Mouse (Mus musculus) forebrain, embryonic 11.5 days (tissue): ENCODE data around the gene Terb1. TPM values are rescaled to one million over a fixed set of nuclear protein-coding genes. Genes with fewer than 3 reads are reported as not detected.

Experiments used
- ATAC-seq: fragments of 200-750 bp; cut with Nextera tagmentation; replicated peaks from 2 replicates; pipeline ENCODE4 v1.8.0; 2017; ENCODE audit warnings: moderate TSS enrichment; ENCODE audit not compliant: low FRiP score
- DNase-seq: peaks from one replicate; pipeline ENCODE4 v3.0.0-alpha.2; 2017; ENCODE audit warnings: low spot score
- H3K27ac ChIP-seq: fragments of 300-500 bp; sonication (generic); 2 replicates; pipeline ENCODE4 v1.5.1; 2014; ENCODE audit warnings: low read depth, low read length
- H3K27me3 ChIP-seq: fragments of 300-500 bp; sonication (generic); 2 replicates; pipeline ENCODE4 v1.6.1; 2014; ENCODE audit warnings: mild to moderate bottlenecking, low read length, mixed read lengths; ENCODE audit not compliant: control insufficient read depth, insufficient read depth
- H3K36me3 ChIP-seq: fragments of 300-500 bp; sonication (generic); 2 replicates; pipeline ENCODE4 v1.6.1; 2014; ENCODE audit warnings: mild to moderate bottlenecking, low read length, moderate library complexity, mixed read lengths; ENCODE audit not compliant: control insufficient read depth, insufficient read depth
- H3K4me1 ChIP-seq: fragments of 300-500 bp; sonication (generic); replicated peaks from 2 replicates; pipeline ENCODE4 v1.6.1; 2014; ENCODE audit warnings: low read length, mixed read lengths; ENCODE audit not compliant: control insufficient read depth, insufficient read depth
- H3K4me2 ChIP-seq: fragments of 300-500 bp; sonication (generic); 2 replicates; pipeline ENCODE4 v1.6.1; 2014; ENCODE audit warnings: low read depth, mild to moderate bottlenecking, low read length, moderate library complexity, mixed read lengths; ENCODE audit not compliant: severe bottlenecking
- H3K4me3 ChIP-seq: fragments of 300-500 bp; sonication (generic); 2 replicates; pipeline ENCODE4 v1.5.1; 2014; ENCODE audit warnings: low read depth, low read length
- H3K9ac ChIP-seq: fragments of 300-500 bp; sonication (generic); 2 replicates; pipeline ENCODE4 v1.6.1; 2014; ENCODE audit warnings: low read length
- H3K9me3 ChIP-seq: fragments of 300-500 bp; sonication (generic); 2 replicates; pipeline ENCODE4 v1.6.1; 2016; ENCODE audit warnings: low read length, mixed read lengths; ENCODE audit not compliant: control insufficient read depth
- WGBS: fragments of 180-500 bp; shearing (Covaris S2); extraction: QIAGEN DNeasy Blood & Tissue Kit; methylation state at CpG from one replicate; pipeline ENCODE4 v1.1.7; 2014; 5-methylcytosine and 5-hydroxymethylcytosine counted together
- polyA plus RNA-seq: library from polyadenylated mRNA; unstranded; fragments of >200 nt; fragmentation: Nextera tagmentation; extraction: Ambion mirVana; gene quantifications from 2 replicates; pipeline ENCODE4 v1.2.1, GENCODE M21; 2014

The Terb1 gene
- polyA plus RNA-seq, 1 experiment from 2014 or later = 0.15 TPM

DNA sequence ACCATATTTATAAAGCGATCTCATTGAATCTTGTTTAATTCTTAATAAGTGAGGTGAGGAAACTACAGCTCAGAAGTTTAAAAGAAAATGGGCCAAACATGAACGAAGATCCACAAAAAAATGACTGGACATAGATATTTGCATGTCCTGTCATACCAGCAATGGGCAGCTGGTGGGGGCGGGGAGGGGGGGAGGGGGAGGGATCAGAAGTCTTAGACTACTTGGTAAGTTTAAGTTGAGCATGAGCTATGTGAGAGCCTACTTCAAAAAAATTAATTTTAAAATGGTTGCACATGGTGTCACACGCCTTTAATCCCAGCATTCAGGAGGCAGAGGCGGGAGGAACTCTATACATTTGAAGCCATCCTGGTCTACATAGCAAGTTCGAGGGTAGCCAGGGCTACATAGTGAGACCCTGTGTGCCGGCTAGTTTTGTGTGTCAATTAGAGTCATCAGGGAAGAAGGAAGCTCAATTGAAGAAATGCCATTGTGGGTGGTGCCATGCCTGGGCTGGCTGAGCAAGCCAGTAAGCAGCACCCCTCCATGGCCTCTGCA, 66.5 kb downstream of the Terb1 start:
- peak; percentile 59 for ATAC-seq
- DNase-seq = no peak
- no peaks in the 10 kb centered on the region for H3K9me3 ChIP-seq
- WGBS = 66% methylated on average over 7 of the region's 7 CpGs
- H3K36me3 ChIP-seq = peaks cover 8% of the 10 kb centered on the region; the same call in 1 of the 2 replicates
- H3K27me3 ChIP-seq = no peaks in the 10 kb centered on the region
- H3K4me3 ChIP-seq = peak overlapping the region; percentile 96
- 0 out of 2 replicates have a peak overlapping the region, but pooled peaks have one; percentile 84 for H3K27ac ChIP-seq
- peaks cover 9% of the 10 kb centered on the region; the same call in 1 of the 2 replicates for H3K4me1 ChIP-seq
- H3K9ac ChIP-seq = peak overlapping the region; percentile 96
- peak overlapping the region; percentile 56; the same call in 1 of the 2 replicates for H3K4me2 ChIP-seq

- Histone ChIP-seq H3K36me3 (peaks cover 12% of the 10 kb centered on the region), H3K4me3 (peak within 1 kb of the TSS; percentile 96), H3K4me1 (peaks cover 9% of the 10 kb centered on the region; the same call in 1 of the 2 replicates), H3K4me2 (peak within 1 kb of the TSS; percentile 56), H3K27me3 (no peaks in the 10 kb centered on the region), H3K9me3 (no peaks in the 10 kb centered on the region), H3K27ac (peak within 1 kb of the TSS; percentile 84), H3K9ac (peak within 1 kb of the TSS; percentile 96)
- under 1% methylated on average over 74 of the region's 75 CpGs for WGBS
- peak; percentile 97 for DNase-seq
- peak; percentile 90 for ATAC-seq
Observed at GRCm38 (mm10) chr8:104442299-104443124, 67.2 kb downstream of the Terb1 start, which contains the start of gene Dync1li2. Gene Dync1li2 (minus strand): TSS chr8:104443047.

DNA sequence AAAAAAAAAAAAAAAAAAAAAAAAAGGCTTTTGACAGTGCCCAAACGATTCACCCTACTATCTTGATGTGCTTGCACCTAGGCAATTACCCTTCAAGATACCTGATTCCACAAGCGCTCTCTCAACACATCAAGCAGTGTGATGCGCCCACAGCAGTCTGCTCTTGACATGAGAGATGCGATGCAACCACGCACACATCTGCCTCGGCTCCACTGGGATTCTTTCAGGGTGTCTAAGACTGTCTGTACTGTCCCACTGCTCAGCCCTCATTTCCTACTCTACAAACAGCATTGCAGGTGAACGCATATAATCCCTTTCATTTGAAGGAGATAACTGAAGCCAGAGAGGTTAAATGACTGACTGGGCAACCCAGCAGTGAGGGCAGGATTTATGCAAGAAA, 68.1 kb downstream of the Terb1 start:
- ATAC-seq = no peak
- no peak for DNase-seq
- H3K9me3 ChIP-seq = no peaks in the 10 kb centered on the region
- 66% methylated on average over 7 of the region's 7 CpGs for WGBS
- peaks cover 9% of the 10 kb centered on the region; the same call in 1 of the 2 replicates for H3K4me1 ChIP-seq
- H3K4me3 ChIP-seq = peak overlapping the region; percentile 96
- peak overlapping the region; percentile 56 for H3K4me2 ChIP-seq
- H3K27me3 ChIP-seq = no peaks in the 10 kb centered on the region
- peaks cover 12% of the 10 kb centered on the region for H3K36me3 ChIP-seq
- peak overlapping the region; percentile 96 for H3K9ac ChIP-seq
- no peak overlapping the region for H3K27ac ChIP-seq

- ATAC-seq = no peak
- Histone ChIP-seq H3K27me3 (no peaks in the 10 kb centered on the region), H3K4me2 (no peak overlapping the region), H3K27ac (no peak overlapping the region), H3K4me3 (no peak overlapping the region), H3K4me1 (peaks cover 9% of the 10 kb centered on the region; the same call in 1 of the 2 replicates), H3K36me3 (peaks cover 12% of the 10 kb centered on the region), H3K9ac (no peak overlapping the region), H3K9me3 (no peaks in the 10 kb centered on the region)
- no peak for DNase-seq
- 96% methylated on average over 8 of the region's 8 CpGs for WGBS
Observed at GRCm38 (mm10) chr8:104439461-104439860, 70.2 kb downstream of the Terb1 start.

- WGBS = 95% methylated on average over 13 of the region's 13 CpGs
- ATAC-seq = no peak
- Histone ChIP-seq H3K27ac (no peak overlapping the region), H3K9me3 (no peaks in the 10 kb centered on the region), H3K4me1 (peaks cover 9% of the 10 kb centered on the region; the same call in 1 of the 2 replicates), H3K4me2 (no peak overlapping the region), H3K36me3 (peaks cover 15% of the 10 kb centered on the region), H3K4me3 (no peak overlapping the region), H3K27me3 (no peaks in the 10 kb centered on the region), H3K9ac (no peak overlapping the region)
- no peak for DNase-seq
Observed at GRCm38 (mm10) chr8:104437494-104438135, 72.1 kb downstream of the Terb1 start.

- no peak overlapping the region for H3K9ac ChIP-seq
- ATAC-seq = no peak
- WGBS = 97% methylated on average over 4 of the region's 4 CpGs
- H3K9me3 ChIP-seq = no peaks in the 10 kb centered on the region
- H3K27ac ChIP-seq = no peak overlapping the region
- no peak overlapping the region for H3K4me2 ChIP-seq
- DNase-seq = no peak
- H3K27me3 ChIP-seq = no peaks in the 10 kb centered on the region
- H3K36me3 ChIP-seq = peaks cover 24% of the 10 kb centered on the region
- peaks cover 7% of the 10 kb centered on the region; the same call in 1 of the 2 replicates for H3K4me1 ChIP-seq
- H3K4me3 ChIP-seq = no peak overlapping the region
Observed at GRCm38 (mm10) chr8:104436591-104436990, 73.1 kb downstream of the Terb1 start.

- Histone ChIP-seq H3K4me3 (no peak overlapping the region), H3K36me3 (peaks cover 28% of the 10 kb centered on the region), H3K27me3 (no peaks in the 10 kb centered on the region), H3K9ac (no peak overlapping the region), H3K4me1 (peaks cover 3% of the 10 kb centered on the region; the same call in 1 of the 2 replicates), H3K27ac (no peak overlapping the region), H3K4me2 (no peak overlapping the region), H3K9me3 (no peaks in the 10 kb centered on the region)
- 82% methylated on average over 12 of the region's 12 CpGs for WGBS
- ATAC-seq = peak; percentile 92
- DNase-seq = peak; percentile 83
Observed at GRCm38 (mm10) chr8:104436038-104436437, 73.7 kb downstream of the Terb1 start.

GRCm38 (mm10) chr8:104434826-104435354, 74.8 kb downstream of the Terb1 start:
- Histone ChIP-seq H3K27ac (no peak overlapping the region), H3K9ac (no peak overlapping the region), H3K4me3 (no peak overlapping the region), H3K4me2 (no peak overlapping the region), H3K27me3 (no peaks in the 10 kb centered on the region), H3K4me1 (no peaks in the 10 kb centered on the region), H3K36me3 (peaks cover 30% of the 10 kb centered on the region), H3K9me3 (no peaks in the 10 kb centered on the region)
- WGBS = 88% methylated on average over 18 of the region's 18 CpGs
- DNase-seq (no peak), ATAC-seq (no peak)
